Mouse (Mus musculus) megakaryocyte-erythroid progenitor cell, adult 5-6 weeks (primary cell): ENCODE measurements around the gene Dennd4a. TPM values are rescaled to one million over a fixed set of nuclear protein-coding genes. Genes with fewer than 3 reads are reported as not detected.

Source experiments
- ATAC-seq: replicated peaks from 2 replicates; pipeline ENCODE4 v1.8.0; 2016; ENCODE audit warnings: mild to moderate bottlenecking, inconsistent platforms; ENCODE audit not compliant: severe bottlenecking, poor library complexity, low FRiP score, low TSS enrichment
- total RNA-seq, 2 experiments: library from RNA; stranded (forward) in 1 of 2; stranded (reverse) in 1 of 2; fragments of 200-1000, 215-1000 nt in 1 of 2; fragments of >200 nt in 1 of 2; fragmentation: Nextera tagmentation in 1 of 2; gene quantifications; 2 replicates each; pipeline ENCODE4 v1.2.3; 2014 to 2017

Dennd4a gene
- total RNA-seq, 2 experiments from 2014 or later, result 50.6 to 56.7 TPM

- no peak for ATAC-seq
Measured at GRCm38 (mm10) chr9:64941650-64942049, 130.5 kb downstream of the Dennd4a start.

GRCm38 (mm10) chr9:64943997-64944396 lies 132.9 kb downstream of the Dennd4a start:
- no peak for ATAC-seq

- ATAC-seq, result no peak
Measured at GRCm38 (mm10) chr9:64947483-64948095, 136.4 kb downstream of the Dennd4a start.

- no peak for ATAC-seq
Measured at GRCm38 (mm10) chr9:64951161-64951657, 140.1 kb downstream of the Dennd4a start, which contains the start of gene Slc24a1. Slc24a1 (minus strand) TSS chr9:64951607.

- ATAC-seq, result no peak
Measured at GRCm38 (mm10) chr9:64952055-64952454, 140.9 kb downstream of the Dennd4a start.

- peak; percentile 78 for ATAC-seq
Measured at GRCm38 (mm10) chr9:64953190-64953589, 142.1 kb downstream of the Dennd4a start.

- no peak for ATAC-seq
Measured at GRCm38 (mm10) chr9:64956337-64956736, 145.2 kb downstream of the Dennd4a start.

GRCm38 (mm10) chr9:64957276-64957675 lies 146.1 kb downstream of the Dennd4a start:
- ATAC-seq, result no peak

- ATAC-seq, result peak; percentile 94
Measured at GRCm38 (mm10) chr9:64960117-64960977, 149.2 kb downstream of the Dennd4a start, which contains the start of gene Ints14. Ints14 (plus strand) TSS chr9:64960905.

- ATAC-seq, result peak; percentile 76
Measured at GRCm38 (mm10) chr9:64960978-64961320, 149.8 kb downstream of the Dennd4a start.

Other genes with a start within 250 kb of the Dennd4a start
- gene Rab11a, start 73.6 kb upstream of the Dennd4a start, total RNA-seq (2014; fragmentation: Nextera tagmentation), result 64.7 and 115 TPM in 2 replicates
- 82.7 and 113 TPM in 2 replicates for gene Rab11a, start 73.6 kb upstream of the Dennd4a start, total RNA-seq (2017)
- not detected in 2 replicates for gene Slc24a1, start 140.3 kb downstream of the Dennd4a start, total RNA-seq (2014; fragmentation: Nextera tagmentation)
- gene Slc24a1, start 140.3 kb downstream of the Dennd4a start, total RNA-seq (2017), result not detected in 2 replicates
- gene Ints14, start 149.6 kb downstream of the Dennd4a start, total RNA-seq (2014; fragmentation: Nextera tagmentation), result 31.8 and 39.6 TPM in 2 replicates
- 31.6 and 43.1 TPM in 2 replicates for gene Ints14, start 149.6 kb downstream of the Dennd4a start, total RNA-seq (2017)
- gene Hacd3, start 210.4 kb downstream of the Dennd4a start, total RNA-seq (2014; fragmentation: Nextera tagmentation), result 40.4 and 48.9 TPM in 2 replicates
- 68.1 and 71.5 TPM in 2 replicates for gene Hacd3, start 210.4 kb downstream of the Dennd4a start, total RNA-seq (2017)
- 76.5 and 88.9 TPM in 2 replicates for gene Dpp8, start 221.1 kb downstream of the Dennd4a start, total RNA-seq (2014; fragmentation: Nextera tagmentation)
- gene Dpp8, start 221.1 kb downstream of the Dennd4a start, total RNA-seq (2017), result 77.5 and 95.5 TPM in 2 replicates